Mouse (Mus musculus) lung, postnatal 4 days (tissue): Measurements from ENCODE around the gene Abhd14b.
A peak's percentile ranks its signal among the peaks of the same experiment; 100 is the strongest.
"Not testable (repeated sequence)": the region's sequence is repeated elsewhere in the genome, so short reads cannot be mapped to it uniquely, and the experiment has no call there.

ENCODE experiments used
- DNase-seq, 2 experiments: peaks; one replicate each; pipeline ENCODE4 v3.0.0; 2021

Gene Abhd14b

GRCm38 (mm10) chr9:106476924-106477484 lies 29.7 kb downstream of the Abhd14b start, which contains the start of gene Parp3:
TSS of gene Parp3 (minus strand) at chr9:106476949.
- DNase-seq: peak; percentile 99 to 100

- DNase-seq: peak in 1 of 2 experiments; percentile 17
These were observed 30.4 kb downstream of the Abhd14b start for GRCm38 (mm10) chr9:106477649-106478048.

- DNase-seq: no peak
These were observed 30.8 kb downstream of the Abhd14b start for GRCm38 (mm10) chr9:106478101-106478500.

GRCm38 (mm10) chr9:106480541-106480940 lies 33.3 kb downstream of the Abhd14b start:
- DNase-seq: peak in 1 of 2 experiments; percentile 16

GRCm38 (mm10) chr9:106481075-106481474 lies 33.8 kb downstream of the Abhd14b start:
- peak in 1 of 2 experiments; percentile 21 for DNase-seq

- peak in 1 of 2 experiments; percentile 15 for DNase-seq
These were observed 34.4 kb downstream of the Abhd14b start for GRCm38 (mm10) chr9:106481676-106482075.

- peak in 1 of 2 experiments; percentile 10 for DNase-seq
These were observed 35.4 kb downstream of the Abhd14b start for GRCm38 (mm10) chr9:106482578-106483115.

- peak in 1 of 2 experiments; percentile 23 for DNase-seq
These were observed 35.9 kb downstream of the Abhd14b start for GRCm38 (mm10) chr9:106483136-106483535.

- DNase-seq: peak in 1 of 2 experiments; percentile 20
These were observed 36.3 kb downstream of the Abhd14b start for GRCm38 (mm10) chr9:106483606-106484005.

GRCm38 (mm10) chr9:106485076-106485475 lies 37.8 kb downstream of the Abhd14b start:
- no peak for DNase-seq

GRCm38 (mm10) chr9:106487602-106488001 lies 40.3 kb downstream of the Abhd14b start:
- not testable (repeated sequence) for DNase-seq

- DNase-seq: no peak
These were observed 52.4 kb downstream of the Abhd14b start, which contains the start of gene Iqcf1 for GRCm38 (mm10) chr9:106499667-106500066. TSS of gene Iqcf1 (plus strand) at chr9:106499967.

GRCm38 (mm10) chr9:106501846-106502245 lies 54.6 kb downstream of the Abhd14b start:
- no peak for DNase-seq
